Mouse (Mus musculus): ENCODE measurements around the gene Rab11a. TPM values are rescaled to one million over a fixed set of nuclear protein-coding genes. Genes with fewer than 3 reads are reported as not detected.
"Not testable (repeated sequence)": the region's sequence is repeated elsewhere in the genome, so short reads cannot be mapped to it uniquely, and the experiment has no call there.

Rab11a gene
- polyA plus RNA-seq, 1 experiment from 2014 or later = 419 TPM

GRCm38 (mm10) chr9:64739001-64739400, 1.4 kb upstream of the Rab11a start:
- Histone ChIP-seq H3K36me3 (no peaks in the 10 kb centered on the region), H3K27ac (replicated peaks) (no peak overlapping the region), H3K4me2 (no peak overlapping the region), H3K27me3 (replicated peaks) (no peaks in the 10 kb centered on the region), H3K9me3 (replicated peaks) (no peaks in the 10 kb centered on the region), H3K9ac (replicated peaks) (no peak overlapping the region), H3K4me1 (peaks cover 11% of the 10 kb centered on the region), H3K4me3 (replicated peaks) (no peak overlapping the region)
- 91% methylated on average over 2 of the region's 2 CpGs for WGBS
- ATAC-seq (ENCODE audit: low FRiP score) = no peak

- H3K4me2 ChIP-seq = peak overlapping the region; percentile 72
- H3K36me3 ChIP-seq = no peaks in the 10 kb centered on the region
- H3K9me3 ChIP-seq (replicated peaks) = no peaks in the 10 kb centered on the region
- under 1% methylated on average over 33 of the region's 35 CpGs for WGBS
- no peaks in the 10 kb centered on the region for H3K27me3 ChIP-seq (replicated peaks)
- peak overlapping the region; percentile 99 for H3K4me3 ChIP-seq (replicated peaks)
- peaks cover 13% of the 10 kb centered on the region for H3K4me1 ChIP-seq
- peak overlapping the region; percentile 96 for H3K27ac ChIP-seq (replicated peaks)
- H3K9ac ChIP-seq (replicated peaks) = peak overlapping the region; percentile 92
- ATAC-seq (ENCODE audit: low FRiP score) = peak; percentile 83
Observed at GRCm38 (mm10) chr9:64736639-64737405, 736 bp downstream of the Rab11a start.

- peak overlapping the region; percentile 99 for H3K4me3 ChIP-seq (replicated peaks)
- no peaks in the 10 kb centered on the region for H3K27me3 ChIP-seq (replicated peaks)
- 13% methylated on average over 9 of the region's 9 CpGs for WGBS
- H3K9me3 ChIP-seq (replicated peaks) = no peaks in the 10 kb centered on the region
- ATAC-seq (ENCODE audit: low FRiP score) = no peak
- H3K9ac ChIP-seq (replicated peaks) = peak overlapping the region; percentile 92
- no peaks in the 10 kb centered on the region for H3K36me3 ChIP-seq
- H3K4me2 ChIP-seq = peak overlapping the region; percentile 72
- H3K4me1 ChIP-seq = peaks cover 13% of the 10 kb centered on the region
- peak overlapping the region; percentile 96 for H3K27ac ChIP-seq (replicated peaks)
Observed at GRCm38 (mm10) chr9:64736076-64736638, 1.4 kb downstream of the Rab11a start.

GRCm38 (mm10) chr9:64734992-64735391, 2.6 kb downstream of the Rab11a start:
- H3K9ac ChIP-seq (replicated peaks); H3K36me3 ChIP-seq; ATAC-seq (ENCODE audit: low FRiP score); H3K4me2 ChIP-seq; H3K9me3 ChIP-seq (replicated peaks); H3K27me3 ChIP-seq (replicated peaks); H3K4me3 ChIP-seq (replicated peaks); H3K27ac ChIP-seq (replicated peaks): not testable (repeated sequence)
- WGBS = 94% methylated on average over 7 of the region's 7 CpGs
- peaks cover 17% of the 10 kb centered on the region for H3K4me1 ChIP-seq

- H3K27ac ChIP-seq (replicated peaks) = no peak overlapping the region
Observed at GRCm38 (mm10) chr9:64734166-64734565, 3.4 kb downstream of the Rab11a start.

GRCm38 (mm10) chr9:64731029-64731560, 6.5 kb downstream of the Rab11a start:
- no peak for ATAC-seq (ENCODE audit: low FRiP score)
- Histone ChIP-seq H3K4me2 (no peak overlapping the region), H3K9ac (replicated peaks) (no peak overlapping the region), H3K36me3 (peaks cover 13% of the 10 kb centered on the region), H3K27ac (replicated peaks) (no peak overlapping the region), H3K27me3 (replicated peaks) (no peaks in the 10 kb centered on the region), H3K9me3 (replicated peaks) (no peaks in the 10 kb centered on the region), H3K4me3 (replicated peaks) (no peak overlapping the region), H3K4me1 (peaks cover 16% of the 10 kb centered on the region)
- WGBS = 92% methylated on average over 3 of the region's 3 CpGs

More at GRCm38 (mm10) chr9:64734166-64734565, 3.4 kb downstream of the Rab11a start:
- H3K9ac ChIP-seq (replicated peaks) = no peak overlapping the region
- no peaks in the 10 kb centered on the region for H3K27me3 ChIP-seq (replicated peaks)
- H3K4me1 ChIP-seq = peaks cover 17% of the 10 kb centered on the region
- ATAC-seq (ENCODE audit: low FRiP score) = no peak
- H3K4me3 ChIP-seq (replicated peaks) = no peak overlapping the region
- H3K36me3 ChIP-seq = no peaks in the 10 kb centered on the region
- H3K4me2 ChIP-seq = no peak overlapping the region
- no peaks in the 10 kb centered on the region for H3K9me3 ChIP-seq (replicated peaks)
- WGBS = 79% methylated on average over 6 of the region's 6 CpGs

GRCm38 (mm10) chr9:64726454-64726853, 11.1 kb downstream of the Rab11a start:
- 95% methylated on average over 5 of the region's 5 CpGs for WGBS

GRCm38 (mm10) chr9:64719526-64720163, 17.9 kb downstream of the Rab11a start:
- Histone ChIP-seq H3K36me3 (peaks cover 10% of the 10 kb centered on the region), H3K9me3 (replicated peaks) (no peaks in the 10 kb centered on the region), H3K27ac (replicated peaks) (no peak overlapping the region), H3K4me3 (replicated peaks) (no peak overlapping the region), H3K9ac (replicated peaks) (no peak overlapping the region), H3K4me2 (no peak overlapping the region), H3K27me3 (replicated peaks) (no peaks in the 10 kb centered on the region), H3K4me1 (no peaks in the 10 kb centered on the region)
- WGBS = 81% methylated on average over 5 of the region's 5 CpGs
- no peak for ATAC-seq (ENCODE audit: low FRiP score)

More at GRCm38 (mm10) chr9:64726454-64726853, 11.1 kb downstream of the Rab11a start:
- Histone ChIP-seq H3K4me2 (no peak overlapping the region), H3K9me3 (replicated peaks) (no peaks in the 10 kb centered on the region), H3K27ac (replicated peaks) (no peak overlapping the region), H3K9ac (replicated peaks) (no peak overlapping the region), H3K4me1 (0 out of 2 replicates have a peak, but pooled peaks cover 6% of the 10 kb centered on the region), H3K4me3 (replicated peaks) (no peak overlapping the region), H3K27me3 (replicated peaks) (no peaks in the 10 kb centered on the region), H3K36me3 (peaks cover 34% of the 10 kb centered on the region)
- no peak for ATAC-seq (ENCODE audit: low FRiP score)

GRCm38 (mm10) chr9:64710291-64710690, 27.3 kb downstream of the Rab11a start:
- ATAC-seq (ENCODE audit: low FRiP score) = not testable (repeated sequence)
- 91% methylated on average over 5 of the region's 5 CpGs for WGBS

GRCm38 (mm10) chr9:64704073-64704840, 33.3 kb downstream of the Rab11a start:
- Histone ChIP-seq H3K9me3 (replicated peaks) (no peaks in the 10 kb centered on the region), H3K36me3 (peaks cover 27% of the 10 kb centered on the region), H3K27ac (replicated peaks) (no peak overlapping the region), H3K4me2 (no peak overlapping the region), H3K27me3 (replicated peaks) (no peaks in the 10 kb centered on the region), H3K4me1 (no peaks in the 10 kb centered on the region), H3K9ac (replicated peaks) (no peak overlapping the region), H3K4me3 (replicated peaks) (no peak overlapping the region)
- no peak for ATAC-seq (ENCODE audit: low FRiP score)
- WGBS = 91% methylated on average over 5 of the region's 5 CpGs

More at GRCm38 (mm10) chr9:64710291-64710690, 27.3 kb downstream of the Rab11a start:
- not testable (repeated sequence) for H3K4me3 ChIP-seq (replicated peaks); H3K27ac ChIP-seq (replicated peaks); H3K4me2 ChIP-seq; H3K4me1 ChIP-seq; H3K9ac ChIP-seq (replicated peaks); H3K9me3 ChIP-seq (replicated peaks); H3K27me3 ChIP-seq (replicated peaks)
- H3K36me3 ChIP-seq = peaks cover 16% of the 10 kb centered on the region

- no peak for ATAC-seq (ENCODE audit: low FRiP score)
- Histone ChIP-seq H3K4me3 (replicated peaks) (no peak overlapping the region), H3K27me3 (replicated peaks) (no peaks in the 10 kb centered on the region), H3K9me3 (replicated peaks) (no peaks in the 10 kb centered on the region), H3K36me3 (peaks cover 32% of the 10 kb centered on the region), H3K9ac (replicated peaks) (no peak overlapping the region), H3K4me2 (no peak overlapping the region), H3K4me1 (no peaks in the 10 kb centered on the region), H3K27ac (replicated peaks) (no peak overlapping the region)
Observed at GRCm38 (mm10) chr9:64703420-64703965, 34.1 kb downstream of the Rab11a start.
